Mouse (Mus musculus) stomach, embryonic 14.5 days (tissue): ENCODE results near the gene Sh3pxd2a. TPM values are rescaled to one million over a fixed set of nuclear protein-coding genes. Genes with fewer than 3 reads are reported as not detected.
A peak's percentile ranks its signal among the peaks of the same experiment; 100 is the strongest.

Experiments
- ATAC-seq: fragments of 200-750 bp; cut with Nextera tagmentation; 2 replicates; pipeline ENCODE4 v1.8.0; 2017; ENCODE audit warnings: low read depth, moderate TSS enrichment; ENCODE audit not compliant: insufficient number of reproducible peaks, insufficient read depth, low FRiP score
- H3K27ac ChIP-seq: fragments of 300-500 bp; sonication (generic); 2 replicates; pipeline ENCODE4 v1.5.1; 2014; ENCODE audit warnings: mild to moderate bottlenecking, low read length, moderate library complexity, mixed read lengths
- H3K27me3 ChIP-seq: fragments of 300-500 bp; sonication (generic); 2 replicates; pipeline ENCODE4 v1.6.1; 2014; ENCODE audit warnings: low read length, control low read depth, mixed read lengths; ENCODE audit not compliant: control insufficient read depth, insufficient read depth
- H3K36me3 ChIP-seq: fragments of 300-500 bp; sonication (generic); 2 replicates; pipeline ENCODE4 v1.6.1; 2014; ENCODE audit warnings: mild to moderate bottlenecking, control low read depth, low read length, moderate library complexity, mixed read lengths; ENCODE audit not compliant: control insufficient read depth, insufficient read depth
- H3K4me1 ChIP-seq: fragments of 300-500 bp; sonication (generic); 2 replicates; pipeline ENCODE4 v1.6.1; 2014; ENCODE audit warnings: low read length, control low read depth, mixed read lengths; ENCODE audit not compliant: control insufficient read depth, insufficient read depth
- H3K4me2 ChIP-seq: fragments of 300-500 bp; sonication (generic); replicated peaks from 2 replicates; pipeline ENCODE4 v1.6.1; 2014; ENCODE audit warnings: low read depth, low read length, control low read depth
- H3K4me3 ChIP-seq: fragments of 300-500 bp; sonication (generic); 2 replicates; pipeline ENCODE4 v1.5.1; 2014; ENCODE audit warnings: low read depth, low read length, control low read depth
- H3K9ac ChIP-seq: fragments of 300-500 bp; sonication (generic); replicated peaks from 2 replicates; pipeline ENCODE4 v1.6.1; 2014; ENCODE audit warnings: low read depth, mild to moderate bottlenecking, control low read depth, low read length, moderate library complexity, mixed read lengths
- H3K9me3 ChIP-seq: fragments of 300-500 bp; sonication (generic); 2 replicates; pipeline ENCODE4 v1.6.1; 2016; ENCODE audit warnings: low read depth, low read length, control low read depth; ENCODE audit not compliant: control insufficient read depth
- WGBS: fragments of 180-500 bp; shearing (Covaris S2); extraction: QIAGEN DNeasy Blood & Tissue Kit; methylation state at CpG from one replicate; pipeline ENCODE4 v1.1.7; 2014; 5-methylcytosine and 5-hydroxymethylcytosine counted together
- polyA plus RNA-seq: library from polyadenylated mRNA; unstranded; fragments of >200 nt; fragmentation: Nextera tagmentation; extraction: Ambion mirVana; gene quantifications from 2 replicates; pipeline ENCODE4 v1.2.1, GENCODE M21; 2014

Sh3pxd2a gene
- polyA plus RNA-seq, 1 experiment from 2014 or later, result 13.7 TPM

DNA sequence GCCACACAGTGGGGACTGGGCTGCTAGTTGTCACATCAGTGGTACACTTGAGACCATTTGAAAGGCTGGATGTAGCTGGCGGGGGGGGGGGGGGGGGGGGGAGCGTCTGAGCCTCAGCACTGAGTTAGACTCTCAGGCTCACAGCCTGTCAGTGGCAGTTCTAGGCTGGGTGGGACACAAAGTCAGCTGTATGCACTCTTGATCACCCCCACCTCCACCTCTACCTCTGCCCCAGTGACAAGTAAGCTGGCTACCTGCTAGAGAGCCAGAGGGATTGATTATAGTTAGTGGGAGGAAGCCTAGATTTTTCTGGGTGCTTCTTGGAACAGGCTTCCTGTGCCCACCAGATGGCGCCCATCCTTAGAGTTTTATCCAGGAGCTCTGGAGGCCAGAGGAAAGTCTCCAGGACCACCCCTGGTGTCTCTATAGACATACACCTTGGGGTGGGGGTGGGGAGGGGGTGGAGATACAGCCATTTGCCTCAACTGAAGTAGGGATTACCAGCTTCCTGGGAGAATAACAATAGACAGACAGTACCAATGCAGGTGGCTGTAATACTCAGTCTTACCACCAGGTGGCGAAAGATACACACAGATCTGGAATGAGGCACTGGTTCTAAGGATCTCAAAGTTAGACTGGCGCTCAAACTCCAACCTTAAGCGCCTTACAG lies 107.9 kb downstream of the Sh3pxd2a start:
- H3K9me3 ChIP-seq, result 0 out of 2 replicates have a peak, but pooled peaks cover 3% of the 10 kb centered on the region
- no peak overlapping the region for H3K9ac ChIP-seq
- peaks cover 7% of the 10 kb centered on the region; the same call in 1 of the 2 replicates for H3K4me1 ChIP-seq
- no peak overlapping the region for H3K27ac ChIP-seq
- H3K36me3 ChIP-seq, result no peaks in the 10 kb centered on the region; the same call in 1 of the 2 replicates
- 11% methylated on average over 4 of the region's 6 CpGs for WGBS
- ATAC-seq, result peak; percentile 64
- no peaks in the 10 kb centered on the region for H3K27me3 ChIP-seq
- no peak overlapping the region for H3K4me3 ChIP-seq
- no peak overlapping the region for H3K4me2 ChIP-seq

DNA sequence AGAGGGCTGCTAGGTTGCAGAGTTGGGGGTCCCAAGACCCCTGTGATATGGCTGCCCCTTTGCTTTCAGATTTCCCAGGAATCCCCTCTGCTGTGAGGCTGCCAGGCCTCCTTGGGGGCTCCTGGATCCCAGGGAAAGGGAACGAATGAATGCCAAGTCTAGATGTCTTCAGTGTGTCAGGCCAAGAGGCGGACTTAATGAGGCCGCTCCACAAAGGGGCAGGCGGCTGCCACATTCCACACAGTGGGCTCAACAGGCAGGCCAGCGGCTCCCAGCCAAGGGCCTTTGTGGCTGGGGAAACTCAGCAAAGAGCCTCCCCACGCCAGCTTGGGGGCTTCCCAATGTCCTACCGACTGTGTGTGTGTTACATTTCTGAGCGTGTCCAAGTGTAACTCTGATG lies 109.7 kb downstream of the Sh3pxd2a start:
- no peak overlapping the region for H3K4me2 ChIP-seq
- WGBS, result 86% methylated on average over 8 of the region's 8 CpGs
- no peak for ATAC-seq
- no peaks in the 10 kb centered on the region; the same call in 1 of the 2 replicates for H3K36me3 ChIP-seq
- no peak overlapping the region for H3K9ac ChIP-seq
- no peaks in the 10 kb centered on the region for H3K27me3 ChIP-seq
- no peak overlapping the region for H3K4me3 ChIP-seq
- no peak overlapping the region for H3K27ac ChIP-seq
- peaks cover 3% of the 10 kb centered on the region; the same call in 1 of the 2 replicates for H3K4me1 ChIP-seq
- H3K9me3 ChIP-seq, result 0 out of 2 replicates have a peak, but pooled peaks cover 3% of the 10 kb centered on the region

DNA sequence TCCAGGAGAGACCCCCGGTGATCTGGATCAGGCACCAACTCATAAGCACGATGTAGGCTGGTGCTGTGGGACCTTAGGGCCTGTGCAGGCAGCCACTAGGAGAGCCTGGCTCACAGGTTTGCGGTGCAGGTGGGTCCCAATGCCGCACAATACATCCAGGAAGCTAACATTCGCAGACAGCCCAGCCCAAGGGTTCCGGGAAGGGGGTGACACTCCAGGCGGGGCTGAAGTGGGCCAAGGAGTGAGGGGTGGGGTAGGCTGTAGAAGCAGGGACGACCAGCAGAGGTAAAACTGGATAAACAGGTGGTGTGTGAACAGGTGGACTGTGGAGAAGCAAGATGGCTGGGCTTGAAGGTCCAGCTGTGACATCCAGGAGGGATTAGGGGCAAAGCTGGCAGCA lies 115.2 kb downstream of the Sh3pxd2a start:
- H3K4me2 ChIP-seq, result no peak overlapping the region
- H3K27me3 ChIP-seq, result no peaks in the 10 kb centered on the region
- WGBS, result 66% methylated on average over 8 of the region's 8 CpGs
- no peak overlapping the region for H3K27ac ChIP-seq
- H3K4me3 ChIP-seq, result no peak overlapping the region
- 0 out of 2 replicates have a peak, but pooled peaks cover 3% of the 10 kb centered on the region for H3K9me3 ChIP-seq
- H3K36me3 ChIP-seq, result no peaks in the 10 kb centered on the region
- ATAC-seq, result peak; percentile 38; the same call in 1 of the 2 replicates
- H3K4me1 ChIP-seq, result peaks cover 8% of the 10 kb centered on the region; the same call in 1 of the 2 replicates
- H3K9ac ChIP-seq, result no peak overlapping the region

DNA sequence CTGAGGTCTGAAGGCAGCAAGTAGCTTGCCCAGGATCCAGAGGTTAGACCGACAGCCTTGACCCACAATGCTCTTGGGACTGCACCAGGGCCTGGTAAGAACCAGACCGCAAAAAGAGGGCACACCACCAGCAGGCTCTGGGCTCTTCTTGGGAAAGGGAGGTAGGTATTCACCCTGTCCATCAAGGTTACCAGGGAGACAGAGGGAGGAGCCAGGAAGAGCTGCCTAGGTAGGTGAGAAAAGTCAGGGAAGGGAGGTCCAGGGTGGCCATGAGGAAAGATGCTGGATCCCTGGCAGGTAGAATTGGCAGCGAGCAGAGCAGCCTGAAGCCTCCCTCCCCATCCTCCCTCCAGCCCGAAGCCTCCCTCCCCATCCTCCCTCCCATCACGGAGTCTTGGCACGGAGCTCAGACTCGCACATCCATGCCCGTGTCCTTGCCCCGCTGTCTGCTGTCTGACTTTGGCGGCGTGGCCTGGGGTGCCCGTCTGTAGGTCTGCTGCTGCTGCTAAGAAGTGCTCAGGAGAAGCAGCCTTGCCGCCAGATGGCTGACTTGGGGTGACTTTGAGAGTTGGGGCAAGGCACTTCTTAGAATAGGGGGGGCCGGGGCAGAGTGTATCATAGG lies 115.7 kb downstream of the Sh3pxd2a start:
- Histone ChIP-seq H3K4me3 (no peak overlapping the region), H3K9ac (no peak overlapping the region), H3K9me3 (no peaks in the 10 kb centered on the region), H3K27me3 (no peaks in the 10 kb centered on the region), H3K4me1 (peaks cover 10% of the 10 kb centered on the region; the same call in 1 of the 2 replicates), H3K27ac (no peak overlapping the region), H3K36me3 (no peaks in the 10 kb centered on the region), H3K4me2 (no peak overlapping the region)
- WGBS, result 85% methylated on average over 13 of the region's 14 CpGs
- ATAC-seq, result no peak

GRCm38 (mm10) chr19:47347021-47347643 lies 117.1 kb downstream of the Sh3pxd2a start:
- Histone ChIP-seq H3K36me3 (no peaks in the 10 kb centered on the region), H3K9ac (no peak overlapping the region), H3K9me3 (no peaks in the 10 kb centered on the region), H3K27ac (no peak overlapping the region), H3K27me3 (no peaks in the 10 kb centered on the region; the same call in 1 of the 2 replicates), H3K4me1 (peaks cover 12% of the 10 kb centered on the region; the same call in 1 of the 2 replicates), H3K4me2 (no peak overlapping the region), H3K4me3 (no peak overlapping the region)
- ATAC-seq, result no peak
- 62% methylated on average over 7 of the region's 7 CpGs for WGBS

GRCm38 (mm10) chr19:47346606-47347005 lies 117.6 kb downstream of the Sh3pxd2a start:
- H3K9ac ChIP-seq, result no peak overlapping the region
- WGBS, result 52% methylated on average over 8 of the region's 8 CpGs
- H3K27ac ChIP-seq, result no peak overlapping the region
- no peaks in the 10 kb centered on the region for H3K36me3 ChIP-seq
- no peak overlapping the region for H3K4me2 ChIP-seq
- H3K9me3 ChIP-seq, result no peaks in the 10 kb centered on the region
- ATAC-seq, result no peak
- H3K4me3 ChIP-seq, result no peak overlapping the region
- H3K4me1 ChIP-seq, result peaks cover 12% of the 10 kb centered on the region; the same call in 1 of the 2 replicates
- no peaks in the 10 kb centered on the region; the same call in 1 of the 2 replicates for H3K27me3 ChIP-seq

- H3K27ac ChIP-seq, result no peak overlapping the region
- no peaks in the 10 kb centered on the region; the same call in 1 of the 2 replicates for H3K27me3 ChIP-seq
- no peak overlapping the region for H3K4me3 ChIP-seq
- no peaks in the 10 kb centered on the region for H3K36me3 ChIP-seq
- no peak overlapping the region for H3K9ac ChIP-seq
- H3K9me3 ChIP-seq, result no peaks in the 10 kb centered on the region
- H3K4me2 ChIP-seq, result no peak overlapping the region
- 62% methylated on average over 6 of the region's 6 CpGs for WGBS
- peaks cover 12% of the 10 kb centered on the region; the same call in 1 of the 2 replicates for H3K4me1 ChIP-seq
- no peak for ATAC-seq
These were observed 118.2 kb downstream of the Sh3pxd2a start for GRCm38 (mm10) chr19:47345851-47346568.

- Histone ChIP-seq H3K4me2 (peak overlapping the region; percentile 76), H3K36me3 (no peaks in the 10 kb centered on the region), H3K4me1 (peaks cover 14% of the 10 kb centered on the region), H3K27me3 (no peaks in the 10 kb centered on the region; the same call in 1 of the 2 replicates), H3K27ac (no peak overlapping the region), H3K4me3 (peak overlapping the region; percentile 30), H3K9ac (no peak overlapping the region; the same call in 1 of the 2 replicates), H3K9me3 (no peaks in the 10 kb centered on the region)
- ATAC-seq, result no peak
- WGBS, result 4% methylated on average over 39 of the region's 39 CpGs
These were observed 120.8 kb downstream of the Sh3pxd2a start for GRCm38 (mm10) chr19:47343422-47343821.
